Mouse (Mus musculus): ENCODE data around the gene Rrad. TPM values are rescaled to one million over a fixed set of nuclear protein-coding genes. Genes with fewer than 3 reads are reported as not detected.
A peak's percentile ranks its signal among the peaks of the same experiment; 100 is the strongest.

Rrad gene
- polyA plus RNA-seq, 1 experiment from 2014 or later: 2.7 TPM

DNA sequence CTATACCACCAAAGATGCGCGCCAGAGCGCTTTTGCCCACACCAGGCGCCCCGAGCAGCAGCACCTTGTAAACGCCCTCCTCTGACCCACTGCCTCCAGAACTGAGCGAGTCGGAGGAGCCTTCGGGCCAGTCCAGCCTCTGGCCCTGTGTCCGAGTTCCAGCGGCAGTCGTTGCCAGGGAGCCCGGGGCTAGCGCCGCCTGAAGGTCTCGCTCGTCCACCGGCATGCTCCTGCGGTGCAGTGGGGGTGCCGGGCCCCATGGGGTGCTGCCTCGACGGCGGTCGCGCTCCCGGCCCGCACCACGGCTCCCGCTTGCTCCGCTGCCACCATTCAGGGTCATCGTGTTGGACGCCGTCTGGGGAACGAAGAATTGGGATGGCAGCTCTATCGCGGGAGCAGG, 553 bp downstream of the Rrad start:
- Histone ChIP-seq H3K36me3 (ENCODE audit: inconsistent target) (no peaks in the 10 kb centered on the region), H3K4me3 (ENCODE audit: inconsistent target) (peak overlapping the region; percentile 13; the same call in 1 of the 2 replicates), H3K79me2 (ENCODE audit: inconsistent target) (no peaks in the 10 kb centered on the region), H3K27ac (no peak overlapping the region)
- 10% methylated on average over 36 of the region's 36 CpGs for WGBS (ENCODE audit: missing documents)

DNA sequence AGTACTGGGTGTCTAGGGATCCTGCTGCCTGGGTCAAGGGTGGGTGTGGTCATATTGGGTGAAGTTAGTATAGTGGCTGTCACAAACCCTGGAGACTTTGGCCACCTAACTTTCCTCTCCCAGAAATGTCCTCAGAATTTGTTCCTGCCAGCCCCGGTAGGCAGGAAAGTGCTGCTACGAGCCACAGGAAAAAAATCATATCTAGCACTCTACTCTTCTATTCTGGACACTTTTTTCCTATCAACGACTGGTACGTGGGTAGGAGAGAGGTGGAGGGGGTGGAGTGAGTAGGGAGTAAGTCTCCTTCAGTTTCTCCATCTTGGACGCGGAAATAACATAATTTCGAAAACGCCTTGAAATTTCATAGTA, 1.0 kb downstream of the Rrad start:
- Histone ChIP-seq H3K79me2 (ENCODE audit: inconsistent target) (no peaks in the 10 kb centered on the region), H3K27ac (no peak overlapping the region), H3K4me3 (ENCODE audit: inconsistent target) (no peak overlapping the region), H3K36me3 (ENCODE audit: inconsistent target) (no peaks in the 10 kb centered on the region)
- 49% methylated on average over 8 of the region's 8 CpGs for WGBS (ENCODE audit: missing documents)

DNA sequence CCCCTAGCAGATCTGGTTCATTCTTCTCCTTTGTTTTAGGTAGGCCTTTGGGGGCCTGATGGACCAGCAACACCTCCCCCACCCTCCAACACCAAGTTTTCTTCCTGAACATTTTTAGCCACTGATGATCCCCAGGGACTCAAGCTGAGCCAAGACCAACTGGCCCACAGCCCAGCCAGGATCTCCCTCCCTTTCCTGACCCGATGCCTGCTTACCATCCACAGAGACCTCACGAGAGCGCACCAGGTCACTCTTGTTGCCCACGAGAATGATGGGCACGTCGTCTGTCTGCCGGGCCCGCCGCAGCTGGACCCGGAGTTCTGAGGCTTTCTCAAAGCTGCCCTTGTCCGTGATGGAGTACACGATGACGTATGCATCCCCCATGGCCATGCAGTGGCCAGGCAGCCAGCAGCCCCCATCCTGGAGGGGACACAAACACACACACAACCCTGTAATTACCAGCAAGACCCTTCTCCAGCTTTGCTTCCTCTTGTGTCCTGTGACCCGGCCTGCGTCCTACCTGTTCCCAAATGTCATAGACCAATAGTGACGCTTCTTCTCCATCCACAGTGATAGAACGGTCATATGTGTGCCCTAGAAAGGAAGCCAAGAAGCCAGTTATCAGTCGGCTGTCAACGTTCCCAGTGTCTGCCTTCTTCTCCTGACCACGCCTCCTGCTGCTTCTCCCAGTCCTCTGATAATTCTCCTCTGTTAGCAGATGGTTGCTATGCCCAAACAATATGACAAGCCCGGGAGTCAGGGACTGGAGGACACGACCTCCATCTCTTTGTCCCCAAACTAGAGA, 1.6 kb downstream of the Rrad start:
- 97% methylated on average over 22 of the region's 22 CpGs for WGBS (ENCODE audit: missing documents)
- no peaks in the 10 kb centered on the region for H3K79me2 ChIP-seq (ENCODE audit: inconsistent target)

DNA sequence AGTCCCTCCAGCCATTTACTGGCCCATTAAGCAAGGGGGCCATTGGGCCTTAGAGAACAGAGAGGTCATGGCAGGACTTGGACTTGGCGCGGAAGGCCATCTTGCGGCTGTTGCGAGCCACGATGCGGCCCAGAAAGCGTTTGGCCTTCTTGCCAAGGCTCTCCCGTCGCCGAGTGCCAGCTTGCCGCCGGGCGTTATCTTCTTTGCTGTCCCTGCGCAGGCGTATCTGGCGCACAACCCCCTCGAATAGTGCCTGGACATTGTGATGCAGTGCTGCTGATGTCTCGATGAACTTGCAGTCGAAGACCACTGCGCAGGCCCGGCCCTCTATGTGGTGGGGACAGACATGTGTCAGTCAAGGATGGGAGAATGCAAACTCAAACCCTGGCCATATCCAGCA, 2.7 kb downstream of the Rrad start:
- WGBS (ENCODE audit: missing documents): 99% methylated on average over 21 of the region's 21 CpGs
- Histone ChIP-seq H3K4me3 (ENCODE audit: inconsistent target) (no peak overlapping the region), H3K36me3 (ENCODE audit: inconsistent target) (no peaks in the 10 kb centered on the region), H3K79me2 (ENCODE audit: inconsistent target) (no peaks in the 10 kb centered on the region), H3K27ac (no peak overlapping the region)

More for the DNA sequence above, 1.6 kb downstream of the Rrad start:
- Histone ChIP-seq H3K27ac (no peak overlapping the region), H3K4me3 (ENCODE audit: inconsistent target) (no peak overlapping the region), H3K36me3 (ENCODE audit: inconsistent target) (no peaks in the 10 kb centered on the region)

DNA sequence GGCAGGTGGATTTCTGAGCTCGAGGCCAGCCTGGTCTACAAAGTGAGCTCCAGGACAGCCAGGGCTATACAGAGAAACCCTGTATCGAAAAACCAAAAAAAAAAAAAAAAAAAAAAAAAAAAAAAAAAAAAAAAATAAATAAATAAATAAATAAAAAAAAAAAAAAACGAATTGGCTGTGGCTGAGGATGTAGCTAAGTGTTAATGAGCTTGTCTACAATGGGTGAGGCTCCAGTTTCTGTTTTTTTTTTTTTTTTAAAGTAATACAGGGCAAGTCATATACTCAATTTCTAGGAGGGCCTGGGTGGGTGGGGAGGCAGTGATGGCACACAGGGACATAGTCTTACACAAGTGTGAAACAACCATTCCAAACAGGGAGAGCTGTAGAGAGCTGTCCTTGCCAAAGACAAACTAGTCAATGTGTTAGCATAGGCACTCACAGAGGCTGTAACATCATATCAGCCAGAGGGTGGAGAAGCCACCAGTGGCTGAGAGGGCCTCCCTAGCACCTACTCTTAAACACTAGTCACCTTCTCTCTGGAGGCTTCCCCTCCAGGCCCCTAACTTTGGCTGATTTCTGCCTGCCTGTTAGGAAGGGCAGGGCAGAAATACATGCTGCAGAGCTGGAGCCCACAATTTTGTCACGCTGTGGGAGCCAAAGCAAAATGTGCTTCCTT, 3.9 kb downstream of the Rrad start:
- H3K79me2 ChIP-seq (ENCODE audit: inconsistent target): no peaks in the 10 kb centered on the region
- H3K4me3 ChIP-seq (ENCODE audit: inconsistent target): no peak overlapping the region
- H3K27ac ChIP-seq: no peak overlapping the region
- H3K36me3 ChIP-seq (ENCODE audit: inconsistent target): no peaks in the 10 kb centered on the region
- 91% methylated on average over 1 of the region's 4 CpGs for WGBS (ENCODE audit: missing documents)

DNA sequence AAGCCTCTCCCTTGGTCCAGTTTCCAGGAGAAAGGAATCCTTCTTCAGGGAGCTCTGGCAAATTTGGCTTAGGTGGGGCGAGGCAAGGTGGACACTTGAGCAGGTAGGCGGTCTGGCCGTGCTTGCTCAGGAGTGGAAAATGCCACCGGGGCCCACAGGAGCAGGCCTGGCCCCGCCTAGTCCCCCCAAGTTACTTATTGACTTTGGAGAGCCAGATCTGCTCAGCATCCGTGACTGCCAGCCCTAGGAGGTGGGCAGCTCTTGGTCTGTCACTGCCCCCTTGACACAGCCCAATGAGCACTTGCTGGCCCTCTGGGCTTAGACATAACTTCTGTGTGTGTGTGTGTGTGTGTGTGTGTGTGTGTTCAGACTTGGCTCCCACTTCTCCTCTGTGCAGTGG, 7.0 kb downstream of the Rrad start, which contains the start of gene Cdh16:
Cdh16 (minus strand) TSS at position 236 of the 400 bp plus-strand sequence.
- Histone ChIP-seq H3K4me3 (ENCODE audit: inconsistent target) (no peak within 1 kb of the TSS), H3K79me2 (ENCODE audit: inconsistent target) (no peaks in the 10 kb centered on the region), H3K36me3 (ENCODE audit: inconsistent target) (no peaks in the 10 kb centered on the region), H3K27ac (no peak within 1 kb of the TSS)
- 93% methylated on average over 6 of the region's 6 CpGs for whole genome bisulfite sequencing (ENCODE audit: missing documents)

DNA sequence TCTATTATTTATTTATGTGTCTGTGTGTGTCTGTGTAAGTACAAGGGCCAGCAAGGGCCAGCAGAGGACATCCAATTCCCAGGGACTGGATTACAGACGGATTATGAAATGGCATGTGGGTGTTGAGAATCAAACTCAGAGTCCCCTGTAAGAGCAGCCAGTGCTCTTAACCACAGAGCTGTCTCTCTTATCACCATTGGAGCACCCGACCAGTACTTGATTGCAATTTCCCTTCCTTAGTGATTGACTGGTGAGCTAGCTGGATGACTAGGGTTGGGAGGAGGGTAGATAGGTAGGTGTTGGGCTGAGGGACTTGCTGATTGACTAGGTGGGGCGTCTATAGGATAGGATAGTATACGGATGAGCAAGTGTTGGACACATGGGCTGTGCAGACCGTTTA, 10.4 kb downstream of the Rrad start:
- Histone ChIP-seq H3K36me3 (ENCODE audit: inconsistent target) (no peaks in the 10 kb centered on the region), H3K79me2 (ENCODE audit: inconsistent target) (no peaks in the 10 kb centered on the region), H3K4me3 (ENCODE audit: inconsistent target) (no peak overlapping the region), H3K27ac (no peak overlapping the region)
- WGBS (ENCODE audit: missing documents): 83% methylated on average over 4 of the region's 5 CpGs

DNA sequence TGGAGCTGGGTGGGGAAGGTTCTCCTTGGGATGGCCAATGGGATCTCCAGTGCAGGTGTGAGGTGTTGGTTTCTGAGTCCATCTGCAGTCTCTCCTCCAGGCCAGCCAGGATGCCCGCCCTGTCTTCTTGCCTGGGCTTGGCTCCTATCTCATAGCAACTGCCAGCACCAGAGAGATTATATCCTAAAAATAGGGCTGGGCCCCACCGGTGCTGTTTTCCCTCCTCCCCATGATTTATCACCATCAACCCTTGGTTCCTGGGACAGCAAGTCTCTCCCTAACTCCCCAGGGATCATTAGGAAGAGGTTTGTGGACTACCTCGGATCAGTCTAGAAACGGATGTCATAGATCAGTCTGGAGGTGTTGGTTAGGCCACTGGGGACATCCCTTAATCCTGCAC, 18.0 kb downstream of the Rrad start:
- Histone ChIP-seq H3K27ac (no peak overlapping the region), H3K79me2 (ENCODE audit: inconsistent target) (no peaks in the 10 kb centered on the region), H3K4me3 (ENCODE audit: inconsistent target) (no peak overlapping the region), H3K36me3 (ENCODE audit: inconsistent target) (no peaks in the 10 kb centered on the region)
- 90% methylated on average over 4 of the region's 4 CpGs for WGBS (ENCODE audit: missing documents)

DNA sequence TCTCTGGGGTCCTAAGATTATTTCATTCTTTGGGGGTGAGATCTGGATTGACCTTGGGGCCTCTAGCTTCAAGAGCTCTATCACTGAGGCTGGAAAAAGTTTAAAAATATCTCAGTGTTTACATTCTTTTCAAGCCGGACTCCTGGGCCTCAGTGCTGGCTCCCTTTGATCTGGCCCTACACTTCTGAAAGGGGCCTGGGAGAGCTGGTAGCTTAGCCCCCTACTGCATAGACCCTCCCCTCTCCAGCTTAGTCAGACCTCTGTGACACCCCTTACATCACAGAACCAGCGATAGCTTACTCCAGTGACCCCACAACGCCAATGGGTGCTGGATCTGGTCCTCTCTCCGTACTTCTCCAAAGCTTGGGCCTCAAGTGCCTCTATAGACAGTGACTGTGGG, 19.5 kb downstream of the Rrad start:
- H3K27ac ChIP-seq: no peak overlapping the region
- H3K4me3 ChIP-seq (ENCODE audit: inconsistent target): no peak overlapping the region
- no peaks in the 10 kb centered on the region for H3K79me2 ChIP-seq (ENCODE audit: inconsistent target)
- H3K36me3 ChIP-seq (ENCODE audit: inconsistent target): no peaks in the 10 kb centered on the region
- WGBS (ENCODE audit: missing documents): 89% methylated on average over 4 of the region's 4 CpGs

DNA sequence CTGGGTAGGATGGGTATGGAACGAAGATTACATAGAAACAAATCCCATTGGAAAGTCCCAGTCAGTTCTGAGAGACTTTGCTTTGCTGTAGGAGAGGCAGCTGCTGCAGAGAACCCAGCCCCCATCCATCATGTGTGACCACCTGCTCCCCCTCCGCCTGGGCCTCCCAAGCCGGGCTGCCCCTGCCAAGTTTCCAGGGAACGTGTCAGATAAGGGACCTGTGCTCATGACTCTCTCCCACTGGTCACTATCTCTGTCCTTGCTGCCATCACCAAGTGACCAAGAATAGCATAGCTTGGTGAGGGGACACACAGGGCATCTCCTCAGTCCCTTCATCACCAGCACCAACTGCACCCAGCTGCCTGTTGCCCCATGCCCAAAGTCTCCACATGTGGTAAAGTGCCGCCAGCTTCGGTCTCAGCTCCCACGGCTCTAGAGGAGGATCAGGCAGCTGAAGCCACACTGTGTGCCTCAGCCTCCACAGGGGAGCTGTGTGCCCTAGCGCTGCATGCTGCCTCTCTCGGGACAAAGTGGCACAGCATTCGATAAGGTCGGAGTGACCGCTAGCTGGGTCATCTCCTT, 20.9 kb downstream of the Rrad start:
- H3K27ac ChIP-seq: no peak overlapping the region
- no peaks in the 10 kb centered on the region for H3K36me3 ChIP-seq (ENCODE audit: inconsistent target)
- WGBS (ENCODE audit: missing documents): 91% methylated on average over 10 of the region's 12 CpGs
- no peaks in the 10 kb centered on the region for H3K79me2 ChIP-seq (ENCODE audit: inconsistent target)
- H3K4me3 ChIP-seq (ENCODE audit: inconsistent target): no peak overlapping the region

DNA sequence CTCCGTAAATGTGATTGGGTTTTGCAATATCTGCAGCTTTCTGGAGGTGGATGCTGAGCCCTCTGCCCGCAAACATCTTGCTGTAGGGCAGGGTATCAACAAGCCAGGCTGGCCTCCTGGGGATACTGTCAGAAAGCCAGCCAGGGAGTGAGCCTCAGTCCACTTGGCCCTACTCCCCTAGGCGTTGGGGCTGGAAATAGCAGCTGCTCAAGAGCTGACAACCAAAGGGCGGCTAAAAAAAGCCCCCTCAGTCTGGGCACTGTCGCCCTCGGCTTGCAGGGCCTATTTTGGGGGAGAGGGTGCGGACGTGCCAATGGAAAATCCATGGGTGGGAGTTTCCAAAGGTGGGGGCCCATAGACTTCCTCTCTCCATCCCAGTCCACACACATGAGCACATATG, 21.9 kb downstream of the Rrad start:
- 91% methylated on average over 8 of the region's 8 CpGs for WGBS (ENCODE audit: missing documents)
- H3K27ac ChIP-seq: no peak overlapping the region
- no peaks in the 10 kb centered on the region for H3K79me2 ChIP-seq (ENCODE audit: inconsistent target)
- no peak overlapping the region for H3K4me3 ChIP-seq (ENCODE audit: inconsistent target)
- H3K36me3 ChIP-seq (ENCODE audit: inconsistent target): no peaks in the 10 kb centered on the region

DNA sequence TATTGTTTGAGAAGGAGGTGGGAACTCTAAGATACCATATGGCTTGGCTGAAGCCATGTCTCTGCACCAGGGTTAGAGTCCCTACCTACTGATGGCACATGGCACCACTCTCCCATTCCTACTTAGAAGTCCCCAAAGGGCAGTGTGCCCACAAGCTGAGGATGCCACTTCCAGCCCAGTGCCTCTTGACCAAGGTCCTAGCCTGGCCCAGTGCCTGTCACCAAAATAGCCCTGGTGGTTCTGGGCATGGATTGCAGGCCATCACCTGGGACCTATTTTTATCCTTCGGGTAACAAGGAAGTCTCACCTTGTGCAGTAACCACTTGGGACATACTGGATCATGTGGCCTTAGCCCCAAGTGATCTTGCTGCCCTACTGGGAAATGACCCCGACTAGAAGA, 23.2 kb downstream of the Rrad start:
- Histone ChIP-seq H3K4me3 (ENCODE audit: inconsistent target) (no peak overlapping the region), H3K27ac (no peak overlapping the region), H3K36me3 (ENCODE audit: inconsistent target) (no peaks in the 10 kb centered on the region), H3K79me2 (ENCODE audit: inconsistent target) (no peaks in the 10 kb centered on the region)
- 89% methylated on average over 2 of the region's 2 CpGs for WGBS (ENCODE audit: missing documents)

DNA sequence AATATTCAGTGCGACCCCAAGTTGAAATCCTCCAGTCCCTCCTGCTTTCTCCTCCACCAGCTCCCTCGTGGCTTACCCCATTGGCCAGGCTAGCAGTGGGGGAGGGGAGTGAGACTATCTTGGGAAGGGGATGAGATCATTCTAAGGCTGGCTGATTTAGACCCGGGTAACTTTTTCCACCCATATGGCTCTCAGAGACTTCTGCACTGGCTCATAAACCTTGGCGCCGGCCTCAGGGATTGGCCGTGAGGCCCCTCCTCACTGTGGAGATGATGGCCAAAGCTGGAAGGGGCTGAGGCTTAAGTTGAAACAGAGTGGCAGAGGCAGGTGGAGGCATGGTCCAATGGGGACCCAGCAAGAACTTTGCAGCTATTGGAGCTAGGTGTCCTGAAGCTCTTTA, 24.8 kb downstream of the Rrad start:
- Histone ChIP-seq H3K4me3 (ENCODE audit: inconsistent target) (no peak overlapping the region), H3K79me2 (ENCODE audit: inconsistent target) (no peaks in the 10 kb centered on the region), H3K27ac (no peak overlapping the region), H3K36me3 (ENCODE audit: inconsistent target) (no peaks in the 10 kb centered on the region)
- 67% methylated on average over 6 of the region's 6 CpGs for WGBS (ENCODE audit: missing documents)

DNA sequence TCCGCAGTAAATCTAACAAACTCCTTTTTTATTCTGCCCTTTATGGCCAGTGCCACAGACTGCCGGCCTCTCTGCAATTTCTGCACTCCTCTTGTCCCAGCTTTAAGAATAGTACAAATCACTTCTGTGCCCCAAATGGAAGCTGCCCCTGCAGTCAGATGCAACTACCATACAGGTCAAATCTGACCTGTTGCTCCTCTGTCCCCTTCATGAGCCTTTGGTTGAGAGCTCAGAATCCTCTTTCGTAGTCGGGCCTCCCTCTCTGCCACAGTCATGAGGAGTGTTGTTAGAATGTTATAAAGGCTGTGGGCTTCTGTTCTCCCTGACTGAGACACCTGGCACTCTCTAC, 27.9 kb downstream of the Rrad start:
- WGBS (ENCODE audit: missing documents): 92% methylated on average over 3 of the region's 4 CpGs
- H3K4me3 ChIP-seq (ENCODE audit: inconsistent target): no peak overlapping the region
- H3K36me3 ChIP-seq (ENCODE audit: inconsistent target): no peaks in the 10 kb centered on the region
- no peak overlapping the region for H3K27ac ChIP-seq
- H3K79me2 ChIP-seq (ENCODE audit: inconsistent target): no peaks in the 10 kb centered on the region
